Mouse (Mus musculus): ENCODE results near the gene Pgm2l1. TPM values are rescaled to one million over a fixed set of nuclear protein-coding genes. Genes with fewer than 3 reads are reported as not detected.
A peak's percentile ranks its signal among the peaks of the same experiment; 100 is the strongest.

The Pgm2l1 gene
- polyA plus RNA-seq, 1 experiment from 2014 or later = 1.0 TPM

- 72% methylated on average over 2 of the region's 2 CpGs for WGBS
- 0 out of 2 replicates have a peak overlapping the region, but pooled peaks have one; percentile 24 for H3K4me2 ChIP-seq (replicated peaks; ENCODE audit: low read depth)
- no peak for ATAC-seq
- TF ChIP-seq CTCF (IDR thresholded peaks at IDR 0.05; ENCODE audit: low read depth) = no peak
- H3K36me3 ChIP-seq (ENCODE audit: control insufficient read depth, insufficient read depth) = no peaks in the 10 kb centered on the region
- H3K27ac ChIP-seq (ENCODE audit: low read depth, low read length) = no peak overlapping the region
- 0 out of 2 replicates have a peak, but pooled peaks cover 3% of the 10 kb centered on the region for H3K4me1 ChIP-seq (replicated peaks; ENCODE audit: control insufficient read depth, insufficient read depth, low read length)
- no peaks in the 10 kb centered on the region for H3K9me3 ChIP-seq (ENCODE audit: control insufficient read depth)
- H3K9ac ChIP-seq (ENCODE audit: low read depth, low read length) = no peak overlapping the region
- no peak overlapping the region for H3K4me3 ChIP-seq (ENCODE audit: low read depth, low read length)
- H3K27me3 ChIP-seq (replicated peaks; ENCODE audit: control insufficient read depth, insufficient read depth, low read length) = no peaks in the 10 kb centered on the region
These were observed 46.0 kb upstream of the Pgm2l1 start for GRCm38 (mm10) chr7:100181176-100181575.

- Histone ChIP-seq H3K4me1 (replicated peaks; ENCODE audit: control insufficient read depth, insufficient read depth, low read length) (0 out of 2 replicates have a peak, but pooled peaks cover 3% of the 10 kb centered on the region), H3K27me3 (replicated peaks; ENCODE audit: control insufficient read depth, insufficient read depth, low read length) (no peaks in the 10 kb centered on the region), H3K9me3 (ENCODE audit: control insufficient read depth) (no peaks in the 10 kb centered on the region), H3K9ac (ENCODE audit: low read depth, low read length) (no peak overlapping the region), H3K4me3 (ENCODE audit: low read depth, low read length) (no peak overlapping the region), H3K36me3 (ENCODE audit: control insufficient read depth, insufficient read depth) (no peaks in the 10 kb centered on the region), H3K4me2 (replicated peaks; ENCODE audit: low read depth) (no peak overlapping the region), H3K27ac (ENCODE audit: low read depth, low read length) (no peak overlapping the region)
- WGBS = 45% methylated on average over 3 of the region's 3 CpGs
- no peak for TF ChIP-seq CTCF (IDR thresholded peaks at IDR 0.05; ENCODE audit: low read depth)
- ATAC-seq = no peak
These were observed 45.6 kb upstream of the Pgm2l1 start for GRCm38 (mm10) chr7:100181614-100182013.

- H3K9me3 ChIP-seq (ENCODE audit: control insufficient read depth) = no peaks in the 10 kb centered on the region
- H3K9ac ChIP-seq (ENCODE audit: low read depth, low read length) = no peak overlapping the region
- no peaks in the 10 kb centered on the region for H3K36me3 ChIP-seq (ENCODE audit: control insufficient read depth, insufficient read depth)
- whole genome bisulfite sequencing = 72% methylated on average over 3 of the region's 3 CpGs
- no peaks in the 10 kb centered on the region for H3K27me3 ChIP-seq (replicated peaks; ENCODE audit: control insufficient read depth, insufficient read depth, low read length)
- ATAC-seq = no peak
- H3K4me3 ChIP-seq (ENCODE audit: low read depth, low read length) = no peak overlapping the region
- H3K4me1 ChIP-seq (replicated peaks; ENCODE audit: control insufficient read depth, insufficient read depth, low read length) = 0 out of 2 replicates have a peak, but pooled peaks cover 3% of the 10 kb centered on the region
- no peak overlapping the region for H3K27ac ChIP-seq (ENCODE audit: low read depth, low read length)
- no peak for TF ChIP-seq CTCF (IDR thresholded peaks at IDR 0.05; ENCODE audit: low read depth)
- H3K4me2 ChIP-seq (replicated peaks; ENCODE audit: low read depth) = no peak overlapping the region; the same call in 1 of the 2 replicates
These were observed 44.8 kb upstream of the Pgm2l1 start for GRCm38 (mm10) chr7:100182388-100182787.

GRCm38 (mm10) chr7:100187601-100188000 lies 39.6 kb upstream of the Pgm2l1 start:
- H3K4me1 ChIP-seq (replicated peaks; ENCODE audit: control insufficient read depth, insufficient read depth, low read length) = no peaks in the 10 kb centered on the region
- ATAC-seq = 0 out of 2 replicates have a peak, but pooled peaks have one; percentile 31
- 20% methylated on average over 7 of the region's 7 CpGs for WGBS
- H3K9me3 ChIP-seq (ENCODE audit: control insufficient read depth) = no peaks in the 10 kb centered on the region
- no peak overlapping the region for H3K4me2 ChIP-seq (replicated peaks; ENCODE audit: low read depth)
- peak; percentile 91 for TF ChIP-seq CTCF (IDR thresholded peaks at IDR 0.05; ENCODE audit: low read depth)
- no peak overlapping the region for H3K9ac ChIP-seq (ENCODE audit: low read depth, low read length)
- no peak overlapping the region for H3K4me3 ChIP-seq (ENCODE audit: low read depth, low read length)
- H3K27me3 ChIP-seq (replicated peaks; ENCODE audit: control insufficient read depth, insufficient read depth, low read length) = no peaks in the 10 kb centered on the region
- H3K36me3 ChIP-seq (ENCODE audit: control insufficient read depth, insufficient read depth) = no peaks in the 10 kb centered on the region
- H3K27ac ChIP-seq (ENCODE audit: low read depth, low read length) = no peak overlapping the region

GRCm38 (mm10) chr7:100190167-100190566 lies 37.0 kb upstream of the Pgm2l1 start:
- H3K9ac ChIP-seq (ENCODE audit: low read depth, low read length) = no peak overlapping the region
- no peak overlapping the region for H3K4me3 ChIP-seq (ENCODE audit: low read depth, low read length)
- H3K36me3 ChIP-seq (ENCODE audit: control insufficient read depth, insufficient read depth) = no peaks in the 10 kb centered on the region
- no peak overlapping the region for H3K27ac ChIP-seq (ENCODE audit: low read depth, low read length)
- ATAC-seq = no peak
- H3K4me1 ChIP-seq (replicated peaks; ENCODE audit: control insufficient read depth, insufficient read depth, low read length) = no peaks in the 10 kb centered on the region
- H3K9me3 ChIP-seq (ENCODE audit: control insufficient read depth) = no peaks in the 10 kb centered on the region
- WGBS = 68% methylated on average over 4 of the region's 4 CpGs
- no peak overlapping the region for H3K4me2 ChIP-seq (replicated peaks; ENCODE audit: low read depth)
- no peaks in the 10 kb centered on the region for H3K27me3 ChIP-seq (replicated peaks; ENCODE audit: control insufficient read depth, insufficient read depth, low read length)
- no peak for TF ChIP-seq CTCF (IDR thresholded peaks at IDR 0.05; ENCODE audit: low read depth)

GRCm38 (mm10) chr7:100190778-100191177 lies 36.4 kb upstream of the Pgm2l1 start:
- 10% methylated on average over 4 of the region's 4 CpGs for WGBS

GRCm38 (mm10) chr7:100201191-100201590 lies 26.0 kb upstream of the Pgm2l1 start:
- 84% methylated on average over 3 of the region's 3 CpGs for WGBS
- no peak for TF ChIP-seq CTCF (IDR thresholded peaks at IDR 0.05; ENCODE audit: low read depth)
- no peak overlapping the region for H3K27ac ChIP-seq (ENCODE audit: low read depth, low read length)
- no peaks in the 10 kb centered on the region for H3K36me3 ChIP-seq (ENCODE audit: control insufficient read depth, insufficient read depth)
- no peak for ATAC-seq
- H3K9me3 ChIP-seq (ENCODE audit: control insufficient read depth) = no peaks in the 10 kb centered on the region
- no peak overlapping the region for H3K9ac ChIP-seq (ENCODE audit: low read depth, low read length)
- H3K4me1 ChIP-seq (replicated peaks; ENCODE audit: control insufficient read depth, insufficient read depth, low read length) = no peaks in the 10 kb centered on the region
- H3K4me2 ChIP-seq (replicated peaks; ENCODE audit: low read depth) = no peak overlapping the region
- H3K4me3 ChIP-seq (ENCODE audit: low read depth, low read length) = no peak overlapping the region
- no peaks in the 10 kb centered on the region for H3K27me3 ChIP-seq (replicated peaks; ENCODE audit: control insufficient read depth, insufficient read depth, low read length)

More at GRCm38 (mm10) chr7:100190778-100191177, 36.4 kb upstream of the Pgm2l1 start:
- H3K4me2 ChIP-seq (replicated peaks; ENCODE audit: low read depth) = no peak overlapping the region
- no peak for ATAC-seq
- H3K36me3 ChIP-seq (ENCODE audit: control insufficient read depth, insufficient read depth) = no peaks in the 10 kb centered on the region
- H3K4me3 ChIP-seq (ENCODE audit: low read depth, low read length) = no peak overlapping the region
- H3K9me3 ChIP-seq (ENCODE audit: control insufficient read depth) = no peaks in the 10 kb centered on the region
- no peak overlapping the region for H3K27ac ChIP-seq (ENCODE audit: low read depth, low read length)
- TF ChIP-seq CTCF (IDR thresholded peaks at IDR 0.05; ENCODE audit: low read depth) = peak; percentile 95
- no peaks in the 10 kb centered on the region for H3K4me1 ChIP-seq (replicated peaks; ENCODE audit: control insufficient read depth, insufficient read depth, low read length)
- no peaks in the 10 kb centered on the region for H3K27me3 ChIP-seq (replicated peaks; ENCODE audit: control insufficient read depth, insufficient read depth, low read length)
- no peak overlapping the region for H3K9ac ChIP-seq (ENCODE audit: low read depth, low read length)

Data from intestine, postnatal 0 days (tissue).